ENCODE assay signal across 11 mouse cellular contexts in genomic region chr5:4931539-4932143, GRCm38 (mm10).
"Had no signal": no experiment of that assay in that cellular context is flagged by ENCODE, and none has a peak within 500 bp of the region (broad histone marks: within the 10 kb centered on the region; RNA-seq: fewer than 3 reads in every experiment).

No protein-coding gene starts in this region.

- H3K36me3 ChIP-seq: liver, embryonic 13.5 days; midbrain, embryonic 13.5 days had no signal

- DNase-seq: kidney, adult 8-10 months; kidney, postnatal 10 days; kidney, postnatal 4 days; liver; liver, embryonic 13.5 days; liver, postnatal 0 days; right cerebral cortex, postnatal 14 days; thymus, postnatal 4 days had no signal

- H3K27ac ChIP-seq: left cerebral cortex, adult 2 months; liver, embryonic 13.5 days; midbrain, embryonic 13.5 days had no signal

- H3K27me3 ChIP-seq: liver, embryonic 13.5 days; midbrain, embryonic 13.5 days had no signal

- H3K4me3 ChIP-seq: left cerebral cortex, adult 2 months; liver, embryonic 13.5 days; midbrain, embryonic 13.5 days had no signal

- H3K4me2 ChIP-seq: liver, embryonic 13.5 days; midbrain, embryonic 13.5 days had no signal

- ATAC-seq: intestine, embryonic 16.5 days; liver, postnatal 0 days; midbrain, embryonic 13.5 days had no signal

- H3K9me3 ChIP-seq: liver, embryonic 13.5 days; midbrain, embryonic 13.5 days had no signal

- H3K9ac ChIP-seq: liver, embryonic 13.5 days; liver, postnatal 0 days; midbrain, embryonic 13.5 days had no signal

- H3K4me1 ChIP-seq: liver, embryonic 13.5 days had no signal
